Mouse (Mus musculus) layer of hippocampus, postnatal 25 days (tissue): ENCODE measurements around the gene Slc13a4. TPM values are rescaled to one million over a fixed set of nuclear protein-coding genes. Genes with fewer than 3 reads are reported as not detected.

ENCODE experiments used
- DNase-seq, 2 experiments: peaks; one replicate each; pipeline ENCODE4 v3.0.0; 2022; ENCODE audit warnings: mixed read lengths in 2 of 2, low spot score in 1 of 2; ENCODE audit errors: extremely low spot score in 1 of 2
- total RNA-seq, 2 experiments: library from RNA; stranded (reverse); gene quantifications; 2 replicates each; pipeline ENCODE4 v1.2.3; 2021

Slc13a4 gene
- total RNA-seq, 2 experiments from 2014 or later, result 2.7 to 3.1 TPM

DNA sequence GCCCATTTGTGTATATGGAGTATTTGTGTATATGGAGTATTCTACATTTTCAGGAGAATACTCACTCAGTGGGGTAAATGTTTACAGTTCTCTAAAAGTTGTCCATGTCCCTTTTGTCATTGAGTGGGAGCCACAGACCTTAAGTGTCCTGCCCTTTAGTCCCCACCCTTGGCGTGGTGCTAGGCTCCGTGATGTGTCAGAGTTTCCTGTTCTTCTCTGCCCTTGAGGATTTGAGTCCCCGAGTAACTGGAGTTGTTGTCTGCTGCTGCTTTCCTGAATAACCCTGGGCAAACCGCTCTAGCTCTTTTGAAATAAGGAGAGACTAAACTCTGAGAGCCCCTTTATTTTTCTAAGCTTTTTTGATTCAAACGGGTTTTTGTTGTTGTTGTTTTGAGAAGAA lies 48.4 kb downstream of the Slc13a4 start:
- no peak for DNase-seq

DNA sequence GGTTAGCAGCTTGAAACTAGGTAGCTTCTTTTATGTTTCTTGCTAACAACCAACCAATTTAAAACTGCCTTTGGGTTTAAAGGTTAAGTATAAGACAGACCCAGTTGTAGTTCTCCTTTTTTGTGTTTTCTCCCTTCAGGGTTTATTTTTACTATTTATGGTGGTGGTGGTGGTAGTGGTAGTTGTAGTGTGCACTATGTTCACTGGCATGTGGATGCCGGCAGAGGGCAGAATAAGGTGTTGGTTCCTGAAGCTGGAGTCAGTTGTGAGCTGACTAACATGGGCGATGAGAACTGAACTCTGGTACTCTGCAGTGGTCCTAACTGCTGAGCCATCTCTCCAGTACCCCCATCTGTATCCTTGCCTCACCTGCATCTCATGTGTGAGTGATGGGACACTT lies 49.0 kb downstream of the Slc13a4 start:
- DNase-seq, result no peak

DNA sequence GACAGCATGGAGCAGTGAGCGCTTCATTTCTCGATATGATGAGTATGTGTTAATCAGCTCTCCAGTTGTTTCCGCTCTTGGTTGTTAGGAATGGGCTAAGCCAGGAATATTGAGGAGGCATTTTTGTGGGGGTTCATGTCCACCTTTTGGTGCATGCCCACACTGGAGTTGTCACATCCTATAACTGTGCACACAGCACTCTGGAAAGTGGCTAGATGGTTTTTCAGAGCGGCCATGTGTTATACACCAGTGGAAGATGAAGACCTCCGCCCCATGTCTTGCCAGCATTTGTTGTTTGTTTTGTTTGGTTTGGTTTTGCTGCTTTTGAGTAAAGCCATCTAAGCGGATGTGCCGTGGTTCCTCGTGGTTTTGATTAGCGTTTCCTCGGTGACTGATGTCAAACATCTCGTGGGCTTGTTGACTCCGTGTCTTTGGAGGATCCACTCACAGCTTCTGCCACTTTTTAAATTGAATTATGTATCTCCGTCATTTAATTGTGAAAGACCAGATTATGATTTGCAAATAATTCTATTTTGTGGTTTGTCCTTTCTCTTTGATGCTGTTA lies 50.2 kb downstream of the Slc13a4 start:
- no peak for DNase-seq

DNA sequence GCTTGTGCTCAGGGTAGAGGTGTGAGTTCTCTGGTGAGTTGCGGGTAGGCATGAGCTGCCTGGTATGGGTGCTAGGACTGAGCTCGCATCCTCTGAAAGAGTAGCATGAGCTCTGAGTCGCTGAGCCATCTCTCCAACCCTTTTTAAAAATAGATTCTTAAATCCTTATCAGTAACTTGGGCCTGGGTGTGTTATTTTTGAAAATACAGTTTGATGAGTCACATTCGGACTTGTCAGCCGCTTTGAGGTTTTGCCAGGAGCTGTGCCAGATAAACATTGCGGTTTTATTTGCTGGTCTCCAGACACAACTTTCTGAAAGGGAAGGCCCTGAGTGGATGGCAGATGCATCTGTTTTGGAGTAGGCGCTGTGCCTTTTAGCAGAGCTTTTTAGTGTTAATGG lies 51.2 kb downstream of the Slc13a4 start:
- no peak for DNase-seq

DNA sequence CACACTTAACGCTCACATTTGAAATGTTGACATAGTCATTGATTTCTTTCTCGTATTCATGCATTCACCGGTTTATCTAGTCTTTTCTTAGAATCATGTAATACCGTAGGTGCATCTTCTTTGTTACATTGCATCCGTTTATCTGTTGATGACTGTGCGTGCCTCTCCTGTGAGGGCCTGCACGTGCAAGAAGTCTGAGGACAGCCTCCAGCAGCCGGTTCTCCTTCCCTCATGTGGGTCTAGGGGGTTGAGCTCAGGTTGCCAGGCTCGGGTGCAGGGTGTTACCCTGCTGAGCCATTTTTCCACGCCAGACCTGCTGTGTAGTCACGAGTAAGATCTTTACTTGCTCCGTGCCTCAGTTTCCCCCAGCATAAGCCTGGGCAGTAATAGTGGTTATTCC lies 52.9 kb downstream of the Slc13a4 start:
- DNase-seq, result no peak

DNA sequence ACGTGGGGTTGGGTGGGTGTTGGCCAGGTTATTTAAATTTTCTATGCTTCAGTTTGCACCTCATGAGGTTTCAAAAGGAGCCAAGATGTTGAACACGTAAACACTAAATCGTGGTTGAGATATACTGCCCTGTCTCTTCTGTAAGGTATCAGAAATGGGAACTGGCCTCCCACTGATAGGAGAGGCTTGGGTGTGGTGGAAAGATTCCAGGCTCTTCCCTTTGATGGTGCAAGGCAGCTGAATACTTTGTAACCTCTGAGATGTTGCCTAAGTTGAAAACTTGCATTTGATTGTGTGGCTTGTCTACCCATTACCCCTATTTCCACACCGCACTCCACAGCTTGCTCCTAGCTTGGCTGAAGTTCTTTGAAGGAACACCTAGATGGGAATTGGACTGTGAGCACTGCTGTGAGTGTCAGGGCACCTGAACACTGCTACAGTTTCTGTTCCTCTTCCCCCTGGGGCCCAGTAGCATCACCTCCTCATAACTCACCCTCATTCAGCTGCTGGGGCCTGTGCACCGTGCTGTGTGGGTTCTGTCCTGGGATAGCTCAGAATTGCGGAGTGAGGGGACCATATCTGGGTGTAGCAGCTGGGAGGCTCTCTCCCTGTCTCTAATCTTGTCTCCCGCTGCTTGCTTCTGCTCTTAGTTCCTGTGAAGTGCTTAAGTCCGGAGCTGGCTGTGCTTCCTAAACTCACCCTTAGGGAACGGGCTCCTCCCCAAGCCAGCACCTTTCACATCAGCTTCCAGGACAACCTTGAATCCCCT lies 53.6 kb downstream of the Slc13a4 start:
- DNase-seq, result no peak

DNA sequence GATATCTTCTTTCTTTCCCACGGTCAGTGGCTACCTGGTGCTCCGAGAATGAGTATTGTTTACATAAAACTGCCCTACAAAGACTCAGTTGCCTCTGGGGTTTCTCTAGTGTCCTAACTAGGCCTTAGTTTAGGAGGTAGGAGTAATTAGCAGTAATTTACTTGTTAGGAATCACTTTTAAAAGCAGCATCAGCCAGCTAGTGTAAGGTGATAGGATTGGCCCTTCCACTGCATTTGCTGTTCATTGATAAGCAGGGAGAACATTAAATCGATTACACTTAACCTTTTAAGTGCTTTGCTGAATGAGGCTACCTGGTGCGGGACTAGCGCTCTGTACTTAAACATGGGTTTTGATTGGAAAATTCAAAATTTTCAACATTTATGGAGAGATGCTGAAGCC lies 54.5 kb downstream of the Slc13a4 start:
- no peak for DNase-seq

DNA sequence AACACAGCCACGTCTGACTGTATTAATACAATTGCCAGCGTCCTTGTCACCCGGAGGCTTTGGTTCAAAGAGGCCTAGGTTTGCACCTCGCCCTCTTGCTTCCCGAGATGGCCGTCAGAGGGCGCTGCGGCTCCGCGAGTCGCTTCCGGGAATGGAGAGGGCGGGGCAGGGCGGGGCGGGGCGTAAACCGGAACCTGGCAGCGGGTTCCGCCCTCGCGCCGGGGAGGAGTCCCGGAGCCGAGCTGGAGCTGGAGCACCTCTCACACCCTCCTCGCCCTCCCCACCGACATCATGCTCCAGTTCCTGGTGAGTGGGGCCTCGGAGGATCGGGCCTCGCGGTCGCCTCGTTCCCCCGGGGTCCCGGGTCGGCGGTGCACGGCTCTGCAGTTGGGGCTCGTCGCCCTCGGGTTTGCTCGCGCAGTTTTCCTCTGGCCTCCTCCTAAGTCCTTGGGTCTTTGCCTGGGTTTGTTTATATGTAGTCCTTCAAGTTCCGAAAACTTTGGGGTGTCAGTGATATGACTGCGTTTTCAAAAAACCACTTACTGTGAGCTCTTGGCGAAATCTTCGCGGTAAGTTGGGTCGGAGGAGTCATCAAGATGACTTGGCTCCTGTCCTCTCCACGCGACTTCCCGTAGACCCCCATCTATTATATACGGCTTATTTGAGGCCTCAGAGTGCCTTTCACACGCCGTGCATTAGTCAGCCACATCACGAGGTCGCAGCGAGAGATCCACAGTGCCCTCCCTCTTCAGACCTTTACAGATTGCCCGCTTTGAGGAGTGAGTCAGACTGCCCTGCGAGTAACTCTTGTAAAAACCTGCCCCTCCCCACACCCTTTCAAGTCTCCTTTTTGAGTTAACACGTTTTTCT lies 55.2 kb downstream of the Slc13a4 start:
- peak; percentile 89 to 94 for DNase-seq

DNA sequence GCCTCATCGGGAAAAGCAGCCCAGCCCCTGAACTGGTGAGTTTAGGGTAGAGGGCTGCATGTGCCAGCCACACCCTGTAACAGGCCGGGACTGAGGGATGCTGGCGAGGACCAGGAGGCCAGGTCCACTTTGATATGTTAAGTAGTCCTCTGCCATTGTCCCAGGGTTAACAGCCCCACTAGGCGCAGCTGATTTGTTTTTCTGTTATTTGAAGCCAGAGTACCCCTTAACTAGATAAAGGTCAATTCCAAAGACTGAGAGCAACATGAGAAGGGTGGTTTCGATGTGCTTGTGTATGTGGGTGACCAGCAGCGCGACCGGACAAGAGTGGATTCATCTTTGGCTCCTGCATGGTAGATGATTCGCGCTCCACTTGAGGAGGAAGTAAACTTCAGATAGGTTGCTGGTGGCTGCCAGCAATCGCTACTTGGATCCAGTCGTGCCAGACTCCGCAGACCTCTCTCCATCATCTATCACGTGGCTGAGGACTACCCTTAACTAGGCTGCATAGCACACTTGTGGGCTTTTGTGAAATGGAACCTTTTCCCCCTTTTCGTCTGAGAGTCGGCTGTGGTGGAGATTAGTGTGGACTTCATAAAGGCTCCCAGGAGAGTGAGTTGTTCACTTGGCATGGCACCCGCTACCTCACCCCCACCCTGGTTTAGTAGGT lies 56.0 kb downstream of the Slc13a4 start:
- no peak for DNase-seq

DNA sequence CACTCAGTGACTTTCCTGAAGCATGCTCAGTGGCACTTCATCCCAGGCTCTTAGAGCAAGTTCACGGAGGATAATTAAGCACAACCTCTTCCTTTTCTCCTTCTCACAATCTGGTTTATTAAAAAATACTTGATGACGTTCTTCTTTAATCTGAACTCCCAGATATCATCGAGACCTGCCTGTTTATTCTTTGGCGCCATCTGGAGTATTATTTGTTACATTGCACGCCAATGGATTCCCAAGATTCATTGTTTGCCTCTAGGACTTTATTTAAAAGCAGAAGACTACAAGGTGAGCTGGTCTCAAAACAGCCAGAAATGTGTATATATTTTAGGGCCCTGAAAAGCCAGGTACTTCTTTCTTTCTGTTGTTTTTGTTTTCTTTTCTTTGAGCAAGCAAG lies 62.8 kb downstream of the Slc13a4 start:
- DNase-seq, result no peak

DNA sequence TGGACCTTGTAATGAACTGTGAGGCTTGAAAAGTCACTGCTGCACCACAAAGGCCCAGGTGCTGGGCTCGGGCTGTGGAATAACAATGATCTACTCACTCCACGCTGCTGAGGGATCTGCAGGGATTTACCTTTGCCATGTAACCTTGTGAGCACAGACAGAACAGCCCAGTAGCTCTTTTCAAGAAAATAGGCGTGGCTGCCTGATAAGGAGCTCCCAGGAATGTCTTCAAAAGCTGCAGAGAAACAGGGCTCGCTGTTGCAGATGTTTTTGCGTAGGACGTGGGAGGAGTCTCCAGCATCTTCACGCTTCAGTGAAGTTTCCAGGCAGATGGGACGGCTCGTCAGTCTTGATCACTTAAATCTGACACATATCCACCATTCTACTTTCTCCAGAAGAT lies 63.9 kb downstream of the Slc13a4 start:
- DNase-seq, result no peak

DNA sequence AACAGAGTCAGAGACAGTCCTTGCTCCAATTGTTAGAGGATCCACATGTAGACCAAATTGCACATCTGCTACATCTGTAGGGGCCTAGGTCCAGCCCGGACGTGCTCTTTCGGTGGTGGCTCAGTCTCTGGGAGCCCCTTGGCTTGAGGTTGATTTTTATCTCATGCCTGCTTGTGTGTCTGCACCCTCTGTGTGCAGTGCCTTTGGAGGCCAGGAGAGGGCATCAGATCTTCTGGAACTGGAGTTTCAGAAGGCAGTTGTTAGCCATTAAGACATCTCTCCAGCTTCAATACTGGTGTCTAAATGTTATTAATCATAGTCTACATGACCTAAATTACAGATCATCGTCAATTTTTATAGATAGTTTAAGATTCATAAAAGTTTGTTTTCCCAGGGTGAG lies 64.7 kb downstream of the Slc13a4 start:
- no peak for DNase-seq

DNA sequence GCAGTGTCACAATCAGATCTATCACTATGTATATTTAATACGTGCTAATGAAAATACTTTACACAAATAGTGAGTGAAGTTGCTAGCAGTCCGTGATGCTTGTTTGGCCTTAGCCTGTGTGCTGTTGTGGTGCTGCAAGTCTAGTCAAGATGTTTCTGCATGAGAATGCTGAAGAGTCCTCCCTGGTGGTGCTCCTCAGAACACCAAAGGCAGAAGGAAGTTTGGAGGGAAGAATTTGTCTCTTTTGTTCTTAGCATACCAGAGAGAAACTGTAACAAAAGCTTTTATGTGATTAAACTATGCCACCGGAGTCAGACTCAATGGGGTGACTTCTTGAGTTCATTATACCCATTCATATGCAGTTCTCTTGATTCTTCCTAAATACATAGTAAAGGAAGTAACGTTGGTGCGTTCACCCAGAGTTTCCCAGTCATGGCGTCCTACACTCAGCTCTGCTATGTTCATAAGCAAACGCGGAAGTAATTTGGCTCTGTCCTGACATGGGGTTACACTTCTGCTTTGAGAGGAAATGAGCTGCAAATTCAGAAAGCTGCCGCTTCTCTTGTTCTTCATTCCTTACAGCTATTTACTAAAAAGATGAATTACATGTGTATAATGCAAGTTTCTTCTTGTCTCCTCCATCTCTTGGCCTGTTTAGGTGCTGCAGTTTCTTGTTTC lies 71.7 kb downstream of the Slc13a4 start:
- no peak for DNase-seq

DNA sequence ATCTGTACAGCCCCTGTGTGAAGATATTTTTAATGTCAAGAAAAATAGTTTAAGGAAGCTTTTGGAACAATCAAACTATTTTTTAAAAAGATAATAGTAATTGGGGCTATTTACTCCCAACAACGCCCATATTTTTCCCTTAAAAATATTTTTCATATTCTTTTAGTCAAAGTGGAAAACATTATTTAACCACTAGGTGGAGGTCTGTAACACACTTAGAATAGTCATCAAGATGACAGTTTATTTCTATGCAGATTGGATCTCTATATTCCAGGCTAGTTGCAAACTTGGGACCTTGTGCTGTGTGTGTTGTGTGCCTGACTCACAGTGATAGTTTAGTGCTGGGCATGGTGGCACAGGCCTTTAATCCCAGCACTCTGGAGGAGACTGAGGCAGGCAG lies 78.5 kb downstream of the Slc13a4 start:
- DNase-seq, result no peak

DNA sequence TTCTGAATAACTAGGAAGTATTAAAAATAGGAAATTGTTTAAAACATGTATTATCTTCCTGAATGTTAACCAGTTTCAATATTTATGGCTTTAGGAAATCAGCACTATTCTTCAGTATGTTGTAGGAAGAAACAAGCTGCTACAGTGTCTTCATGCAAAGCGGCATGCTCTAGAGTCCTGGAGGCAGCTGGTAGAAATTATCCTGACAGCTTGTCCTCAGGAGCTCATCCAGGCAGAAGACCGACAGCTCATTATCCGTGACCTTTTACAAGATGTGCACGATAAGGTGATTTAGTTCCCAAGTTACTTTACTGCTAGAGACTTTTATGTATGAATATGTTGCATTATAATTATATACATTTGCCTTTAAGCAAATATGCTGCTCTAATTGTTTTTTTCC lies 82.2 kb downstream of the Slc13a4 start:
- no peak for DNase-seq

Other genes starting within 250 kb of the Slc13a4 start
- 10 to 100 TPM; 46.1 to 50.2 TPM for gene Cnot4, start 174.4 kb downstream of the Slc13a4 start, total RNA-seq
- 10 to 100 TPM; 23.6 to 27.1 TPM for gene Nup205, start 130.7 kb downstream of the Slc13a4 start, total RNA-seq
- under 1 TPM; 0.68 to 0.98 TPM for gene Fam180a, start 18.0 kb upstream of the Slc13a4 start, total RNA-seq
- gene Mtpn, start 231.8 kb upstream of the Slc13a4 start, total RNA-seq, result 100 to 1,000 TPM; 259 to 279 TPM